Mouse (Mus musculus) neural tube, embryonic 13.5 days (tissue): ENCODE measurements around the gene Lrrn1. TPM values are rescaled to one million over a fixed set of nuclear protein-coding genes. Genes with fewer than 3 reads are reported as not detected.

Source experiments
- ATAC-seq: fragments of 200-750 bp; cut with Nextera tagmentation; 2 replicates; pipeline ENCODE4 v1.8.0; 2017; ENCODE audit warnings: low read depth, mild to moderate bottlenecking, moderate TSS enrichment, moderate library complexity
- H3K27ac ChIP-seq: fragments of 300-500 bp; sonication (generic); replicated peaks from 2 replicates; pipeline ENCODE4 v1.5.1; 2015; ENCODE audit warnings: moderate library complexity, mild to moderate bottlenecking, inconsistent platforms
- H3K27me3 ChIP-seq: fragments of 300-500 bp; sonication (generic); 2 replicates; pipeline ENCODE4 v1.6.1; 2015; ENCODE audit warnings: mild to moderate bottlenecking, inconsistent platforms
- H3K36me3 ChIP-seq: fragments of 300-500 bp; sonication (generic); 2 replicates; pipeline ENCODE4 v1.6.1; 2015; ENCODE audit warnings: mild to moderate bottlenecking, inconsistent platforms
- H3K4me1 ChIP-seq: fragments of 300-500 bp; sonication (generic); replicated peaks from 2 replicates; pipeline ENCODE4 v1.6.1; 2015; ENCODE audit warnings: inconsistent platforms
- H3K4me2 ChIP-seq: fragments of 300-500 bp; sonication (generic); 2 replicates; pipeline ENCODE4 v1.6.1; 2015; ENCODE audit warnings: inconsistent platforms, mild to moderate bottlenecking, moderate library complexity
- H3K4me3 ChIP-seq: fragments of 300-500 bp; sonication (generic); 2 replicates; pipeline ENCODE4 v1.5.1; 2015; ENCODE audit warnings: mild to moderate bottlenecking, inconsistent platforms
- H3K9ac ChIP-seq: fragments of 300-500 bp; sonication (generic); 2 replicates; pipeline ENCODE4 v1.6.1; 2015; ENCODE audit warnings: moderate library complexity, mild to moderate bottlenecking, inconsistent platforms
- H3K9me3 ChIP-seq: fragments of 300-500 bp; sonication (generic); 2 replicates; pipeline ENCODE4 v1.6.1; 2016; ENCODE audit warnings: inconsistent platforms
- WGBS: fragments of 180-500 bp; shearing (Covaris S2); methylation state at CpG from one replicate; pipeline ENCODE4 v1.1.7; 2015; 5-methylcytosine and 5-hydroxymethylcytosine counted together
- polyA plus RNA-seq: library from polyadenylated mRNA; unstranded; fragments of >200 nt; fragmentation: Nextera tagmentation; extraction: Ambion mirVana; gene quantifications from 2 replicates; pipeline ENCODE4 v1.2.1, GENCODE M21; 2015

Gene Lrrn1
- 92.8 and 101 TPM in 2 replicates for polyA plus RNA-seq

DNA sequence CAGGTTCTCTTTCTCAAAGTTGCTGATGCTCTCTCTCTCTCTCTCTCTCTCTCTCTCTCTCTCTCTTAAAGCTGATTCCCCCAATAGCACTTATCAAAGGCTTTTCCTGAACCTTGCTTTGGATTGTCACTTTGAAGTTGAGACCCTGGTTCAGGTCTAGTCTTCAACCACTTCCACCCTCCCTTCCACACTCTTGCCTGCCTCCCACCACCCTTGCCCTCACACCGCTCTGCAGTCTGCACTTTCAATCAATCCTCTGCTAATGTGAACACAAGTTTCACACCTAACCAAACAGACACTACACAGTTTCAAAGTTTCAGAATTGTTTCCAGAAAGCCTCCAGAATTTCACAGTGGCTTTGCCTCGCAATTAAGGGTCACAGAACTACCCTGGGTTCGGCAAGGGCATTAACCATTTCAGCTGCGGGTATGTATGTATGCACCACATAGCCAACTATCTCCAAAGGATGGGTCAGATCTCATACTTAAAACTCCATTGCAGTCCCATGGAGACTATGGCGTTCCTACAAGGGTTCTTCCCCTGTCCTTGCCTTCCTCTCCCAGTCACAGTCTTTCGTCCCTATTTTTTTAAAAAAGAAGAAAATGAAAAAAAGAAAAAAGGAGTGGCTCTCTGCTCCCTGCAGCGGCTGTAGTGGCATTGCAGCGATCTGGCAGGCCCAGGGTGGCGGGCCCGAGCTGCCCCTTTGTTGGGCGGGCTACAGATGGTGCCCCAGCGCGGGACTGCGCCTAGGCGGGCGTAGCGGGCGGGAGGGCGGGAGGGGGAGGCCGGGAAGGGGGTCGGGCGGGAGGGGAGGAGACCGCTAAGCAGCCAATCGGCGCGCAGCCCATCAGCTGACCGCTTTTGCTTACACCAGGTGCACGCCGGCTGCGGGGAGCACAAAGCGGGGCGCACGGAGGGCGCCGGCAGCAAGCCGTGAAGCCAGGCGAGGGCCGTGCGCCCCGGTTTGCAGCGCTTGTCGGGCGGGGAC lies at the start of gene Lrrn1:
Lrrn1 (plus strand) TSS at position 892 of the 988 bp plus-strand sequence.
- no peaks in the 10 kb centered on the region for H3K27me3 ChIP-seq
- no peaks in the 10 kb centered on the region for H3K9me3 ChIP-seq
- H3K36me3 ChIP-seq = no peaks in the 10 kb centered on the region
- peaks cover 32% of the 10 kb centered on the region for H3K4me1 ChIP-seq
- H3K9ac ChIP-seq = peak within 1 kb of the TSS; percentile 96
- H3K4me3 ChIP-seq = peak within 1 kb of the TSS; percentile 90
- 3% methylated on average over 38 of the region's 43 CpGs for WGBS
- peak within 1 kb of the TSS; percentile 68 for H3K4me2 ChIP-seq
- H3K27ac ChIP-seq = peak within 1 kb of the TSS; percentile 96
- peak; percentile 95 for ATAC-seq

DNA sequence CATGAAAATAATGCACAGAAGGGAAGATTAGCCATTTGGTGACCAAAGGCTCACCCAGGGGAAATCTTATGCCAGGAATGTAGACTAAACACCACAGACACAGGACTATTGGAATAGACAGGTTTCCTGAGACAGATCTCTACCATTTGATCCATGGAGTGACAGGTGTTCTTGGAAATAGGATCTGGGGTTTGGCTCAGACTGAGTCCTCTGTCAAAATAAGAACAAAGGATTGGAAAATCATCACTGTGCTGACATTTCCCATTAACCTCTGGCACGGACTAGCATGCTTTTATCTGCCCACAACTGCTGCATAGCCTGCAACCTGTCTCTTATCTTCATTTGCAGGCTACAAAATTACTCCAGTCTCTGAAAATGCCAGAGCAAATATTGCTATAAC lies 35.1 kb upstream of the Lrrn1 start:
- 57% methylated on average over 1 of the region's 1 CpGs for WGBS

DNA sequence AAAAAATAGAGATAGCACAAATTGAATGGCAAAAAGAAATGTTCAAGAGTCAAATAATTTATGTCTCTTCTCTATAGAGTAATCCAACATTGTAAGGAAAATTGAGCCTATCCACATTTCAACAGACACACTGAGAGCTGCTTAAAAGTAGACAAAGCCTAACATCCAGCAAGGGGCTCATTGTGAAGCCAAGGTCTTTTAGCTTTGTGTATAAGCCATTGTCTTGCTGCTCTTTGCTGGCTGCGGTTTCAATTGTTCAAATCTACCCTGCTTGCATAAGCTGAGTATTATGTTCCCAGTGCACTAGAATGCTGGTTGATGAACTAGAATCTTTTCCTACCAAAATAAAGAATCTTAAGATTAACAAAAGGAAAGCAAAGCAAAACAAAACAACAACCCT lies 33.7 kb upstream of the Lrrn1 start:
- H3K9me3 ChIP-seq = no peaks in the 10 kb centered on the region
- WGBS = 23% methylated on average over 1 of the region's 1 CpGs
- H3K27ac ChIP-seq = no peak overlapping the region
- no peaks in the 10 kb centered on the region for H3K27me3 ChIP-seq
- no peak overlapping the region for H3K9ac ChIP-seq
- no peak overlapping the region for H3K4me2 ChIP-seq
- no peak for ATAC-seq
- H3K4me1 ChIP-seq = no peaks in the 10 kb centered on the region
- no peaks in the 10 kb centered on the region for H3K36me3 ChIP-seq
- no peak overlapping the region for H3K4me3 ChIP-seq

More for the DNA sequence above, 35.1 kb upstream of the Lrrn1 start:
- Histone ChIP-seq H3K36me3 (no peaks in the 10 kb centered on the region), H3K27ac (no peak overlapping the region), H3K9ac (no peak overlapping the region), H3K4me2 (no peak overlapping the region), H3K9me3 (no peaks in the 10 kb centered on the region), H3K4me1 (no peaks in the 10 kb centered on the region), H3K4me3 (no peak overlapping the region), H3K27me3 (no peaks in the 10 kb centered on the region)
- ATAC-seq = no peak

DNA sequence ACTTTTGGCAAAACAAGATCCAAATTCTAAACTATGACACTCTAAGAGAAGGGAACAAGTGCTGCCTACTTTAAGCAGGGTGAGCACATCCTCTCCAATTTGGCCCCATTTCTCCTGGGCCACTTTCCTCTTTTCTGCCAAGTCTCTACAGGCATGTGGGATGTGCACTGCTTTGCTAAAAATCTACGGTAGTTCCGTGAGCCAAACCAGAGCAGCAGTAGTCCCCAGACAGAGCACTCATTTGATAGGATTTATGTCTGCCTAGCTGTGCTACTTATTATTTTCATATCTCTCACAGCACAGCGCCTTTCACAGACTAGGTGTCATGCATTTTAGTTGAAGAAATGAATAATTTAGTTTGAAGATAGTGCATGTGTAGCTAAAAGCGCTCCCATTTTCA lies 15.9 kb upstream of the Lrrn1 start:
- Histone ChIP-seq H3K9ac (no peak overlapping the region), H3K36me3 (no peaks in the 10 kb centered on the region), H3K4me2 (no peak overlapping the region), H3K4me3 (no peak overlapping the region), H3K27ac (no peak overlapping the region), H3K4me1 (no peaks in the 10 kb centered on the region), H3K27me3 (no peaks in the 10 kb centered on the region), H3K9me3 (no peaks in the 10 kb centered on the region)
- WGBS = 73% methylated on average over 4 of the region's 4 CpGs
- ATAC-seq = no peak

DNA sequence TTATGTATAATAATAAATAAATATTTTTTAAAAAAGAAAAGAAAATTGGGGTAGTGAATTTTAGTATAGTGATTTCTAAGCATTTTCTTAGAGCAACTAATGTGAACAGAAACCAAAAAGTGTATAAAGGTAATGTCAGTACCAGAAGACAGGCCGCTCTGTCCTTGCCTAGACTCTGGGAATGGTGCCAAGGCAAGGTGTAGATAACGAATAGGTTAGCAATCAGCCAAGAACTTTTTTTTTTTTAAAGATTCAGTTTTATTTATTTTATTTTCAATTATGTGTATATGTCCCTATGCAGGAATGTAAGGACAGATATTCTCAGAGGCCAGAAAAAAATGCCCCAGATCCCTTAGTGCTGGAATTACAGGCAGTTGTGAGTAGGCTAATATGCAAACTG lies 5.6 kb upstream of the Lrrn1 start:
- no peak overlapping the region for H3K4me2 ChIP-seq
- WGBS = 87% methylated on average over 2 of the region's 2 CpGs
- no peaks in the 10 kb centered on the region for H3K27me3 ChIP-seq
- no peak overlapping the region for H3K9ac ChIP-seq
- H3K27ac ChIP-seq = no peak overlapping the region
- H3K4me1 ChIP-seq = 0 out of 2 replicates have a peak, but pooled peaks cover under 1% of the 10 kb centered on the region
- no peak overlapping the region for H3K4me3 ChIP-seq
- no peak for ATAC-seq
- H3K9me3 ChIP-seq = no peaks in the 10 kb centered on the region
- no peaks in the 10 kb centered on the region for H3K36me3 ChIP-seq

DNA sequence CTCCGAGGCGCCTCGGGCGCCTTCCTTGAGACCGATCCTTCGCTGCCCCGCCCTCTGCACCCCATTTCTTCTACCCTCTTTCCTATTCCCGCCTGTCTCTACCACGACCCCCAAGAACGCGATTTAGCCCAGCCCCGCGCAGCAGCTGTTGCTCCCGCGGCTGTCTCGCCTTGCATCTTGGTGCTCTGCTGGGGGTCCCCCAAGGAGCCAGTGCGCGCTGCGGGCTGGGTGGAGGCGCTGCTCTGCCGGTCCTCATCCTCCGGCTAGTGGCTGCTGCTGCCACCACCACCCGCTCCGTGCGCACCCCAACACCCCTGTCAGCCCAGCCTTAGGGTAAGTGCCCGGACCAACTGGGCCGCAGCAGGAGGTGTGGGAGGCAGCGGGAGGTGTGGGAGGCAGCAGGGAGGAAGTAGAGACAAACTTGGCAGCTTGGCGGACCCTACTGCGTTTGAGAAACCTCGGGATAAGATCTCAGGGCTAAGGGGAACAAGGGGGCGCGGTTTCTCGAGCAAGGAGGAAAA lies 403 bp downstream of the Lrrn1 start:
- under 1% methylated on average over 34 of the region's 34 CpGs for WGBS
- Histone ChIP-seq H3K27ac (peak overlapping the region; percentile 96), H3K9me3 (no peaks in the 10 kb centered on the region), H3K9ac (peak overlapping the region; percentile 96), H3K4me1 (peaks cover 40% of the 10 kb centered on the region), H3K4me3 (peak overlapping the region; percentile 90), H3K36me3 (no peaks in the 10 kb centered on the region), H3K4me2 (peak overlapping the region; percentile 68), H3K27me3 (no peaks in the 10 kb centered on the region)
- ATAC-seq = peak; percentile 80

DNA sequence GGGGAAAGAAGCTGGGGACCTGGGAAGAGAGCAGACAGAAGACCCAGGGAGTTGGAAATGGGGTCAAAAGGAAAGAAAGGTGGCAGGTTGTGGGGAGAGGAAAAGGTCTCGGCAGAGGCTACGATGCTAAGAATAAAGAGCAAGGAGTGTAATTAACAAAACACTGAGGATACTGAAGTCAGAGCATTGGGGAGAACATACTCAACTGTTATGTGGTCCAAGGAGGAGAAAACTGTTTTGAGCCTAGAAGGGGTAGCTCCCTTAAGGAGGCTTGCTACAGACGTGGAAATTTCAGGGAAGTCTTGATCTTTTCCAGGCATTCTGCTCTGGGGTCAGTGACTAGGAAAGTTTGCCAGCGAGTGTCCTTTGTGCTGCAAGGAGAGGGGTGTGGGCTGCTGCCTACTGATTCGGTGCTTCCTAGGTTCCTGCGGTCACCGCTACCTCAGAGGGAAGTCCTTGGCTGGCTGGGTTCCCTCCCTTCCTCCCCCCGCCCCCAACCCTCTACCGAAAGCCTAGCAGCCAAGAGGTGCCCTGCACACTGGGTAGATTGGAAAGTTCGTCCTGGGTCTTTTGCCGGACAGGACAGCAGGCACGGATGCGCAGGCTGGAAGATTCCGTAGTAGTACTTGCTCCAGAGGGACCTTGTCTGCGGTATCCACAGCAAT lies 1.2 kb downstream of the Lrrn1 start:
- H3K4me2 ChIP-seq = peak overlapping the region; percentile 68
- H3K4me1 ChIP-seq = peaks cover 47% of the 10 kb centered on the region
- ATAC-seq = peak; percentile 26; the same call in 1 of the 2 replicates
- peak overlapping the region; percentile 90 for H3K4me3 ChIP-seq
- no peaks in the 10 kb centered on the region for H3K27me3 ChIP-seq
- H3K9me3 ChIP-seq = no peaks in the 10 kb centered on the region
- peak overlapping the region; percentile 96 for H3K9ac ChIP-seq
- H3K27ac ChIP-seq = peak overlapping the region; percentile 96
- H3K36me3 ChIP-seq = no peaks in the 10 kb centered on the region
- under 1% methylated on average over 15 of the region's 15 CpGs for WGBS

DNA sequence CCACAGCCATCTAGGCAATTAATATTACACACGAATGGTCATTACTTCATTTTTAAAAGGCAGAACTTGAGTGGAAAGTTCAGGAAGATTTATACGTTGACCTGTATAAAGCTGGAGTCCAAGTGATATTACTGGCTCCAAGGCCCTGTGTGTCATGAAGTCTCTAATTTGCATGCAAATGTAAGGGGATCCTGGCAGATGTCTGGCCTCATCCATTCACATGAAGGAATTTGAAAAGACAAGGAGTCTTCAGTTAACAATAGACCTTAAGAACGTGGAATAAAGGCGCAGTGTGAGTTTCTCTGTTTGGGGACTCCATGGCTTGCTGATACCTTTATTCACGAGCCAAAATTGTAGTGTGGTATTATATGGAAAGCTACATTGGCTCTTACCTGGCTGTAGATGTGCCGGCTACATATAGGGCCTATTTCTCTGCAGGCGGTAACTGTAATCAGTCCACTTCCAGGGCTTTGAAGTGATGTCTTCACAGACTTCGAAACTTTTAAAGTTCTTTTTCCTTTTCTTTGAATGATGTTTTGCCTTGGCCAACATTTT lies 2.0 kb downstream of the Lrrn1 start:
- H3K27ac ChIP-seq = peak overlapping the region; percentile 96
- H3K36me3 ChIP-seq = peaks cover 5% of the 10 kb centered on the region; the same call in 1 of the 2 replicates
- H3K9me3 ChIP-seq = no peaks in the 10 kb centered on the region
- peak overlapping the region; percentile 96 for H3K9ac ChIP-seq
- H3K4me2 ChIP-seq = peak overlapping the region; percentile 68
- H3K4me3 ChIP-seq = peak overlapping the region; percentile 90
- no peak for ATAC-seq
- WGBS = 24% methylated on average over 8 of the region's 8 CpGs
- H3K27me3 ChIP-seq = no peaks in the 10 kb centered on the region
- H3K4me1 ChIP-seq = peaks cover 55% of the 10 kb centered on the region

DNA sequence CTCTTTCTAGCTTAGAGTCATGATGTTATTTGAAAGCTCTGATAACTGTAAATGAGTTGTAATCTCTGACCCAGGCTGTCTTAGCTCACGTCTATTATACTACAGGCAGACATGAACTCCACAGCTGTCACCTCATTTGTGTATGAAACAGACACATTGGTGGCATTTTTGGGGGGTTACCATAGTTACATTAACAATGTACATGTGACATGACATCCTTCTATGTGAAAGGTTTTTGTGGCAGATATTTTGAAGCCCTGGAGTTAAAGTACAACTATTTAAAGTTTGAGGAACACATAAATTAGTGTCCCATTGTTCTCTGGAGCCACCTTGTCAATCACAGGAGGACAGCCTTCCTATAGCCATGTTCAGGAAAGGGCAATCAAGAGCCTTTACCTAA lies 5.0 kb downstream of the Lrrn1 start:
- Histone ChIP-seq H3K36me3 (peaks cover 5% of the 10 kb centered on the region; the same call in 1 of the 2 replicates), H3K9me3 (no peaks in the 10 kb centered on the region), H3K4me3 (no peak overlapping the region), H3K4me2 (peak overlapping the region; percentile 39), H3K9ac (no peak overlapping the region), H3K4me1 (peaks cover 70% of the 10 kb centered on the region), H3K27ac (no peak overlapping the region), H3K27me3 (no peaks in the 10 kb centered on the region)
- WGBS = 4% methylated on average over 1 of the region's 1 CpGs
- no peak for ATAC-seq

DNA sequence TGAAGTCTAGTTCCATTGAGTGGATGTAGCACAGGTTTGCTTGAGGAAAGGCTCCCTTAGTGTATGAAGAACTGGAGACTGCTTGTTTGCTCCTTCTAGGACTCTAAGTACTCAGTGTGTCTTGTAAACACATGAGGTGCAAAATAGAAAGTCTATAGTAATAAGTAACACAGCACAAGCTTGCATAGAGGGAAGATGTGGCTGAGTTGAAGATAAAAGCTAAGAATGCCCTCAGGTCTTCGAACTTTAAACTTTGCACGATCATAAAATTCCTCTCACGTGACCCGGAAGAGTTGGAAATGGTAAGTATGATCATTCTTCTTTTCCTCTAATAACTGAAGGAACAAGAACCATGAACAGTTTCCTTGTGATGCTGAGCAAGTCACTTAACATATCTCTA lies 7.1 kb downstream of the Lrrn1 start:
- Histone ChIP-seq H3K4me1 (peaks cover 72% of the 10 kb centered on the region), H3K27ac (no peak overlapping the region)
- WGBS = 92% methylated on average over 4 of the region's 4 CpGs

DNA sequence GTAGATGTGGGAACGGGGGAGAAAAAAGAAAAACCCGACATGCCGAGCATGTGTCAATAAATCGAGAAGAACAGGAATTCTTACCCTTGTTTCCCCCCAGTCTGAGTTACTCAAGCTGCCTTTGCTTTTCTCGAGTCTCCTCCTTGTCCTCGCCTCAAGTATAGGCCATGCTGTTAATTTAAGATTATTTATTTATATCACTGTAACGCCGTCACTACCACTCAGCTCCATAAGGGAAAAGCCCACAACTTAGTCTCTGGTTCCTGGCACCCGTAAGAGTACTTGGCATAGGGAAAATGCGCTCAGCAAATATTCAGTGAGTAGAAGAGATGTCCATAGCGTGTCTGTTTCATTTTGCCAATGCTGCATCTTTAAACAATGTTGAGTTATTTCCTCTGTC lies 11.7 kb downstream of the Lrrn1 start:
- ATAC-seq = no peak
- H3K36me3 ChIP-seq = peaks cover 10% of the 10 kb centered on the region; the same call in 1 of the 2 replicates
- 90% methylated on average over 11 of the region's 11 CpGs for WGBS

More for the DNA sequence above, 7.1 kb downstream of the Lrrn1 start:
- Histone ChIP-seq H3K36me3 (peaks cover 5% of the 10 kb centered on the region; the same call in 1 of the 2 replicates), H3K4me3 (no peak overlapping the region), H3K9me3 (no peaks in the 10 kb centered on the region), H3K27me3 (no peaks in the 10 kb centered on the region), H3K4me2 (no peak overlapping the region), H3K9ac (no peak overlapping the region)
- no peak for ATAC-seq

More for the DNA sequence above, 11.7 kb downstream of the Lrrn1 start:
- H3K4me3 ChIP-seq = no peak overlapping the region
- H3K27me3 ChIP-seq = no peaks in the 10 kb centered on the region
- H3K9me3 ChIP-seq = no peaks in the 10 kb centered on the region
- H3K27ac ChIP-seq = no peak overlapping the region
- no peak overlapping the region for H3K9ac ChIP-seq
- H3K4me1 ChIP-seq = peaks cover 45% of the 10 kb centered on the region
- H3K4me2 ChIP-seq = no peak overlapping the region
